Comparison of ENCODE assay signal across 8 mouse cellular contexts in genomic region chr3:65110190-65110589, GRCm38 (mm10). TPM values are rescaled to one million over a fixed set of nuclear protein-coding genes. Genes with fewer than 3 reads are reported as not detected.
DNase-seq lines count a peak whose midpoint lies in the region; ATAC-seq lines count a peak whose summit lies in the region.
"Had no signal": no experiment of that assay in that cellular context is flagged by ENCODE, and none has a peak within 500 bp of the region (broad histone marks: within the 10 kb centered on the region; RNA-seq: fewer than 3 reads in every experiment).

No protein-coding gene starts in this region.

- 0 out of 2 replicates have a peak overlapping the region, but pooled peaks have one; percentile 43 for H3K9ac ChIP-seq in kidney, embryonic 16.5 days (replicated peaks; ENCODE audit: low read length)
- H3K9ac ChIP-seq in hindbrain, embryonic 16.5 days (ENCODE audit: low read depth, low read length) = no peak overlapping the region
- H3K9ac ChIP-seq in neural tube, embryonic 13.5 days = peak overlapping the region; percentile 70; the same call in 1 of the 2 replicates

- H3K4me3 ChIP-seq in kidney, embryonic 16.5 days (ENCODE audit: low read length) = peak overlapping the region; percentile 47
- peak overlapping the region; percentile 57 for H3K4me3 ChIP-seq in forebrain, embryonic 10.5 days
- peak overlapping the region; percentile 57 for H3K4me3 ChIP-seq in hindbrain, embryonic 16.5 days (ENCODE audit: low read length)
- H3K4me3 ChIP-seq in neural tube, embryonic 13.5 days = peak overlapping the region; percentile 50

- DNase-seq in kidney, adult 9 months = no peak
- no peak for DNase-seq in forebrain, embryonic 10.5 days (ENCODE audit: extremely low spot score, low spot score)
- no peak for DNase-seq in spleen, postnatal 36 days (ENCODE audit: low spot score in 2 of 2)
- no peak for DNase-seq in embryo, embryonic 10.5 days (ENCODE audit: low spot score)
- DNase-seq: adrenal gland, postnatal 25 days had no signal

- ATAC-seq in kidney, embryonic 16.5 days (ENCODE audit: low FRiP score, low TSS enrichment) = no peak
- no peak for ATAC-seq in hindbrain, embryonic 16.5 days
- no peak for ATAC-seq in neural tube, embryonic 13.5 days (ENCODE audit: low read depth)

- peaks cover 3% of the 10 kb centered on the region; the same call in 1 of the 2 replicates for H3K27me3 ChIP-seq in kidney, embryonic 16.5 days (ENCODE audit: insufficient read depth, low read length)
- H3K27me3 ChIP-seq in forebrain, embryonic 10.5 days (ENCODE audit: poor library complexity, severe bottlenecking) = peaks cover 42% of the 10 kb centered on the region
- no peaks in the 10 kb centered on the region; the same call in 1 of the 2 replicates for H3K27me3 ChIP-seq in hindbrain, embryonic 16.5 days (replicated peaks; ENCODE audit: control insufficient read depth, insufficient read depth, low read length)
- peaks cover 22% of the 10 kb centered on the region for H3K27me3 ChIP-seq in neural tube, embryonic 13.5 days

- peaks cover 4% of the 10 kb centered on the region for H3K4me1 ChIP-seq in kidney, embryonic 16.5 days (ENCODE audit: insufficient read depth, low read length)
- peaks cover 28% of the 10 kb centered on the region for H3K4me1 ChIP-seq in forebrain, embryonic 10.5 days
- peaks cover 6% of the 10 kb centered on the region for H3K4me1 ChIP-seq in hindbrain, embryonic 16.5 days (ENCODE audit: control insufficient read depth, insufficient read depth, low read depth, low read length)
- peaks cover 16% of the 10 kb centered on the region for H3K4me1 ChIP-seq in neural tube, embryonic 13.5 days (replicated peaks)

- H3K9me3 ChIP-seq in kidney, embryonic 16.5 days (ENCODE audit: low read length) = no peaks in the 10 kb centered on the region
- H3K9me3 ChIP-seq in forebrain, embryonic 10.5 days = no peaks in the 10 kb centered on the region
- no peaks in the 10 kb centered on the region for H3K9me3 ChIP-seq in hindbrain, embryonic 16.5 days (ENCODE audit: control insufficient read depth, low read length)
- H3K9me3 ChIP-seq in neural tube, embryonic 13.5 days = no peaks in the 10 kb centered on the region

- H3K36me3 ChIP-seq in kidney, embryonic 16.5 days (ENCODE audit: insufficient read depth, low read length) = no peaks in the 10 kb centered on the region
- H3K36me3 ChIP-seq in forebrain, embryonic 10.5 days (replicated peaks) = no peaks in the 10 kb centered on the region
- H3K36me3 ChIP-seq in hindbrain, embryonic 16.5 days (ENCODE audit: control insufficient read depth, insufficient read depth, low read length) = no peaks in the 10 kb centered on the region
- no peaks in the 10 kb centered on the region for H3K36me3 ChIP-seq in neural tube, embryonic 13.5 days

- WGBS in kidney, embryonic 16.5 days = 55% methylated on average over 9 of the region's 9 CpGs
- 69% methylated on average over 9 of the region's 9 CpGs for WGBS in forebrain, embryonic 10.5 days
- WGBS in hindbrain, embryonic 16.5 days = 71% methylated on average over 9 of the region's 9 CpGs
- WGBS in neural tube, embryonic 13.5 days = 76% methylated on average over 9 of the region's 9 CpGs

- no peak overlapping the region for H3K27ac ChIP-seq in kidney, embryonic 16.5 days (ENCODE audit: low read length)
- no peak overlapping the region for H3K27ac ChIP-seq in forebrain, embryonic 10.5 days
- H3K27ac ChIP-seq in hindbrain, embryonic 16.5 days (ENCODE audit: low read depth, low read length) = no peak overlapping the region
- H3K27ac ChIP-seq in neural tube, embryonic 13.5 days (replicated peaks) = no peak overlapping the region

- peak overlapping the region; percentile 67 for H3K4me2 ChIP-seq in kidney, embryonic 16.5 days (replicated peaks; ENCODE audit: low read depth, low read length)
- peak overlapping the region; percentile 87 for H3K4me2 ChIP-seq in hindbrain, embryonic 16.5 days (ENCODE audit: low read length)
- peak overlapping the region; percentile 75 for H3K4me2 ChIP-seq in neural tube, embryonic 13.5 days

RNA-seq across cellular contexts. Expression of gene Kcnab1, which starts 1.0 kb away (rescaled TPM):
- polyA plus RNA-seq in kidney, embryonic 16.5 days (2015; fragmentation: Nextera tagmentation; extraction: Ambion mirVana) = 4.1 and 4.6 TPM in 2 replicates
- 2.3 and 2.4 TPM in 2 replicates for polyA plus RNA-seq in forebrain, embryonic 10.5 days (2016; fragmentation: Nextera tagmentation; extraction: Ambion mirVana)
- 12.0 and 12.2 TPM in 2 replicates for polyA plus RNA-seq in hindbrain, embryonic 16.5 days (2015; fragmentation: Nextera tagmentation; extraction: Ambion mirVana)
- 15.7 and 16.0 TPM in 2 replicates for polyA plus RNA-seq in neural tube, embryonic 13.5 days (2015; fragmentation: Nextera tagmentation; extraction: Ambion mirVana)
